Mouse (Mus musculus) layer of hippocampus, adult 9-11 months (tissue): ENCODE results near the gene Mllt11.
"Not testable (repeated sequence)": the region's sequence is repeated elsewhere in the genome, so short reads cannot be mapped to it uniquely, and the experiment has no call there.

Experiments
- DNase-seq: peaks from one replicate; pipeline ENCODE4 v3.0.0; 2022

Mllt11 gene

DNA sequence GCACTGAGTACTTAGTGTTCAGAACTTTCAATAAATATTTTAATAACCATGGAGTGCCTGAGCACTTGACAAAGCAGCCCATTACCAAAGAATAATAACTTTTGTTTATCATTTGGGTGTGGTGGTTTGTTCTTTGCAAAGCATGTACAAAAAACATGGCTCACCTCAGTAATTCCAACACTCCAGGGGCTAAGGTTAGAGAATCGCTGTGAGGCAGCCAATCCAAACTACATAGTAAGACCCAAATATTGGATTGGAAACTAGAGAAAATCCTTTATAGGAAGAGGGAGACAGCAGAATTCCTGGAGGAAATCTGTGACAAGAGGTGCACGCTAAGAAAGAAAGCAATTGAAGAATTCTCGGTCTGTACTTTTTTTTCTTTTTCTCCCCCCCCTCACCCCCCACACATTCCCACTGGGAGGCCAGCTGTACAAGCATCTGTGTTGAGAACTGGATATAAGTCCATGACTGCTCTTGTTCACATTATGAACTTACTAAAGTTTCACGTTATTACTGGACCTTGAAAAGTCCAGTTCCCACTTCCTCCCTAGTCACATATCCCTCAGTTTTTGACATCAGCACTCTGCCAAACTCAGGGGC, 15.2 kb downstream of the Mllt11 start:
- DNase-seq = no peak

DNA sequence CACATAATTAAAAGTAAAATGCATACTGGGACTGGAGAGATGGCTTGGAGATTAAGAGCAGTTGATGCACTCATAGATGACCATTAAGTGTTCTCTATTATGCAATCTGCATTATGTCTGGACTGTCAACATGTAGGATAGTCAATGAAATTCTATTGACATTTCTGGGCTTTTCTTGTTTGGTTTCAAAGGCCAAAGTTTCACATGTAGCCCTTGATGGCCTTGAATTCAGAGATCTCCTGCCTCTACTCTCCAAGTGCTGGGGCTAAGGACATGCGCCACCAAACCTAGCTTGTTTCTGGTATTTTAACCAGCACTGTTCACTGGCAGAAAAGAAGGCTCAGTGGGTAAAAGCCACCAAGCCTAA, 18.4 kb downstream of the Mllt11 start:
- no peak for DNase-seq

DNA sequence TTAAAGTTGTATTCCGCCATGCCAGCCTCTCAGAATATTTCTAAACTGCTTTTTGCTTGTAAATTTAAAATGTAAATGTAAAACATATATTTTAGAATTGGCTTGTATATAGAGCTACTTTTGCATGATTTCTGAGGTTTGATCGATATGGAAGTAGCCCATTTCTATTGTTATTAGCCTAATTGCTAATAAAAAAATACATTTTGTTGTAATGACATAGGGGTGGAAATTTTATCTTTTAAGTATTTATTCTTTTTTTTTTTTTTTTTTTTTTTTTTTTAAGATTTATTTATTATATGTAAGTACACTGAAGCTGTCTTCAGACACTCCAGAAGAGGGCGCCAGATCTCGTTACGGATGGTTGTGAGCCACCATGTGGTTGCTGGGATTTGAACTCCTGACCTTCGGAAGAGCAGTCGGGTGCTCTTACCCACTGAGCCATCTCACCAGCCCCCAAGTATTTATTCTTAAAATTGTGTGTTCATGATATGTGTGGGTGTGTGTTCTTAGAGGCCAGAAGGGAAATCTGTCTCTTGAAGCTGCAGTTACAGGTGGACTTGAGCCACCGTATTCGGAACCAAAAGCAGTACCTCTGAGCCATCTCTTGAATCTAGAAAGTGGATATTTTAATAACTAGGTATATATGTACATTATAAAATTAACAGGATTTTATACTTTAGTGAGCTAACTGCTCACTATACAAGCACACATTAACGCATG, 18.9 kb downstream of the Mllt11 start:
- not testable (repeated sequence) for DNase-seq

DNA sequence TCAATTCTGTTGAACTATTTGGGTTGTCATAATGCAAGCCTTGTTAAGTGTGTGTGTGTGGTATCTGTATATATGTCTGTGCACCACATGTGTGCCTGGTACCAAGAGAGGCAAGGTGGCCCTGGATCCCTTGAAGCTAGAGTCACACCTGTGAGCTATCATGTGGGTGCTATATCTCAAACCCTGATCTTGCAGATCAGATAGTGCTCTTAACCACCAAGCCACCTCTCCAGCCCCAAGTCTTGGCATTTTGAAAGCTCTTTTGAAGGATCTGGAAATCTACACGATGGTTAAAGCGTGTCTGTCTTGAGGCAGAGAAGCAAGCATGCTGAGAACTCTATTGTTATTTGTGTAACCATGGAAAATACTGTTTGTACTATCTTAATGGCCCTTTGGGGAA, 21.4 kb downstream of the Mllt11 start:
- DNase-seq = no peak

DNA sequence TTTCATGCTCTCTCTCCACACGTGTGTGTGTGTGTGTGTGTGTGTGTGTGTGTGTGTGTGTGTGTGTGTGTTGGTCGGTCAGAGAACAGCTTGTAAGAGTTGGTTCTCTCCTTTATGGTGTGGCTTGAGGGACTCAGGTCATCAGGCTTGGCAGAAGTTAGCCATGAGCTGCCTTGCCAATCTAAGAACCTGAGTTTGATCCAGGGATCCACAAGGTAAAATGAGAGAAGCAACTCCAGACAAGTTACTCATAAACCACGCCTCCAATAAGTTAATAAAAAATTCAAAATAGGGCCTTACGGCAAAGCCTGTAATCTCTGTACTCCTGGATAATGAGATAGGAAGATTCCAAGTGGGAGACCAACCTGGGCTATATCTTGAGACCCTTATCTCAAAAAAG, 23.7 kb downstream of the Mllt11 start:
- no peak for DNase-seq

GRCm38 (mm10) chr3:95203880-95204279, 28.1 kb downstream of the Mllt11 start:
- DNase-seq = peak; percentile 48

GRCm38 (mm10) chr3:95200562-95200961, 31.4 kb downstream of the Mllt11 start:
- DNase-seq = peak; percentile 31

GRCm38 (mm10) chr3:95200132-95200531, 31.8 kb downstream of the Mllt11 start:
- DNase-seq = no peak

DNA sequence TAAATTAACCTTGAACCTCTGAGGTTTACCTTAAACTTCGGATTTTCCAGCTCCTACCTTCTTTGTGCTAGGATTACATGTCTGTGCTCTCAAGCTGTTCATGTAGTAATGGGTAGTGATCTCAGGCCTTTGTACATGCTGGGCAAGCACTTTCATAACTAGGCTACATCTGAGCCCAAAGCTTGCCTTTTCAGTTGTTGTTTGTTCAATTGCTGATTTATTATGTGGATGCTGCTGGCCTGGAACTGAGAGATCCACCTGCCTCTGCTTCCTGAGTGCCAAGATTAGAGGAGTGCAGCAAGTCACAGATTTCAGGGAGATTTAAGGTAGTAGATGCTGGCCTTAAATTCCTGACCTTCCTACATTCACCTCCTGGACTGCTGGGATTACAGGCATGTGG, 32.9 kb downstream of the Mllt11 start:
- no peak for DNase-seq

GRCm38 (mm10) chr3:95195772-95196171, 36.2 kb downstream of the Mllt11 start:
- DNase-seq = no peak

DNA sequence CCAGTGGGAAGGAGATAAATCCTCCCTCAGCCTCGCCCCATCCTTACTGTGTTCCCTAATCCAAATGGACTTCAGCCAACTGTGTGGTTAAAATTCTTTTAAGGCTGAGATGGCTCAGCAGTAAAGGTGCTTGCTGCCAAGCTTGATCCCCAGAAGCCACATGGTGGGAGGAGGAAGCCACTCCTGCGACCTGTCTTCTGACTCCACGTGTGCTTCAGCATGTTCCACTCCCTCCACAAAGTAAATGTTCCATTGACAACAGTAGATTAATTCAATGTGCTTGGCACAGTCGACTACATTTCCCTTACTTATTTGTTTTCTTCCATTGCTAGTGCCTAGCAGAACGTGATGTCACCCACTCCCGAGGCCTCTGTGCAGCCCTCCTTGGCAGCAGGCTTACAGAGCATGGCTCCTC, 37.2 kb downstream of the Mllt11 start:
- no peak for DNase-seq

DNA sequence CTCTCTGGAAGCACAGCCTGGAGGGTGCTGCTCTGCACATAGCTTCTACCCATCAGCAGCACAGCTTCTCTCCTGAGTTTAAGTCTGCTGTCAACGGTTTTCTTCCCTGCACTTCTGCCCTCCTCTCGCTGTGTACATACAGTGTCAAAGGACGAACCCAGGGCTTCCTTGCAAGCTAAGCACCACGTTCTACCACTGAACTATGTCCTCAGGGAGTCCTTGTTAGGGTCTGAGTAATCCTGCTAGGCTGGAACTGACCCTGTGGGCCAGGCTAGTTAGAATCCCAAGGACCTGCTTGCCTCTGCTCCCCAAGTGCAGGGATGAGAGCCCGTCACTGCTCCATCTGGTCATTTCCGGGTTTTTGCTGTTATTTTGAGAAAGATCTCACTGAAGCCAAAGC, 45.1 kb downstream of the Mllt11 start:
- no peak for DNase-seq

DNA sequence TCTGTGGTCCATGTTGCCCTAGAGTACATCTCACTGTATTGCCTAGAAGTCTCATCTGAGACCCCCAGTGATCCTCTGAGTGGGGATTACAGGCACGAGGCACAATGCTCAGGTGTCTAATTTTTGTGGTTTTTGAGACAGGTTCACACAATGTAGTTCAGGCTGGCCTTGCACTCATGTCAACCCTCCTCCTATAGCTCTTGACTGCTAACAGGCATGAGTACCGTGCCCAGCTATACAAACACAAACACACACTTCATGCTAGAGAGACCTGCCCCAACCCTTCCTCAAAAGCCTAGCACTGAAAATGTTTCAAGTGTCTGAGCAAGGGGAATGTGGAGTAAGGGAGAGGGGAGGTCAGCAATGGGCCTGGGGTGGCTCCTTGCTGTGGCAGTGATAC, 45.9 kb downstream of the Mllt11 start:
- no peak for DNase-seq

DNA sequence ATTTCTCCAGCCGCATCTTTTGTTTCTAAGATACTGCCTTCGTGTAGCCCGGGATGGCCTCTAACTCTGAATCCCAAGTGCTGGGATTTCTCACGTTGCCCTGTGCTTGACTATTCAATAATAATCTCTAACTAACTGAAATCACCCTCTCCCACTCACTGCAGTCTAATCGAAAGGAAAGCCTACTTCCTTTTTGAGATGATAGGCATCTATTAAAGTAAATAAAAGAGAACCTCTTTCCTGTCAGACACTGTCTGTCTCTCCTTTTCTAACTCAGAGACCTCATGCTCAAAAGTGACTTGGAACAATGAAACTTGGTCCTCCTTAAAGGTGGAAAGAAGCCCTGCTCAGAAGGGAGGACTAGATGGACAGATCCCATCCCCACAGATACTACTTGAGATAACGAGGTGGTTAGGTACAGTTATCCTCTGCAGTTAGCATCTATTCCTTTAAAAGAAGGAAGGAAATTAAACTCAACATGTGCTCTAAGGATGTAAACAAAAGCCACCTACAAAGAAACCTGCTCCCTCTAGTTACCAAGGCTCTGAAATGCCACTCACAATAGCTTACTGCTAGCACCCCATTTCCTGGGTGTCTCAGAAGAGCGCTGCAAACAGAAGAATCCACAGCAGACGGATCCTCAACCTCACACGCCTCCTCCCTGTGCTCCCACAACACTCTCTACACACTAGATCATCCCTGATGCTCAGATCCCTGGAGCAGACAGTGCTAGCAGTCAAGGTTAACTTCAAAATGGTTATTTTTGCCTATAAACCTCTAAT, 47.0 kb downstream of the Mllt11 start:
- DNase-seq = no peak

GRCm38 (mm10) chr3:95181841-95182240, 50.1 kb downstream of the Mllt11 start:
- no peak for DNase-seq

DNA sequence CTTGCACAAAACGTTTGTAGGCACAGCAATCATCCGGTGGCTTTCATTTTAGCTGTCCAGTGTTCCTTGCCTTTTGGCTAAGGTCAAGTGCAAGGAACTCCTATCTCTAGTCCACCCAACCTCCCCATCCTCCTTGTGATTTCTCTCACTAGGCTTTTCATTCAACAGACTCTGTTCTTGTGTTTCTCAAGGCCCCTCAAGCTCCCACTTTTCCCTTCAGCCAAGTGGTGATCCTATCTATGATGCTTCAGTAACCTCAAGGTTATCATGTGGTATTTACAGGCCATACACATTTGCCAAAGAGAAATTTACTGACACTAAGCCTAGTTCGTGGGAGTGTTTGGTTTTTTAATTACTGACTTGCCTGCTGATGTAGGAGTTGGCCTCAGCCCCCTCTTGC, 52.1 kb downstream of the Mllt11 start:
- no peak for DNase-seq

GRCm38 (mm10) chr3:95178948-95179347, 53.0 kb downstream of the Mllt11 start:
- DNase-seq = no peak

- DNase-seq = no peak
These were observed 54.4 kb downstream of the Mllt11 start for GRCm38 (mm10) chr3:95177583-95177982.

GRCm38 (mm10) chr3:95176500-95176899, 55.5 kb downstream of the Mllt11 start:
- DNase-seq = no peak

GRCm38 (mm10) chr3:95174011-95174592, 57.9 kb downstream of the Mllt11 start:
- DNase-seq = peak; percentile 53

DNA sequence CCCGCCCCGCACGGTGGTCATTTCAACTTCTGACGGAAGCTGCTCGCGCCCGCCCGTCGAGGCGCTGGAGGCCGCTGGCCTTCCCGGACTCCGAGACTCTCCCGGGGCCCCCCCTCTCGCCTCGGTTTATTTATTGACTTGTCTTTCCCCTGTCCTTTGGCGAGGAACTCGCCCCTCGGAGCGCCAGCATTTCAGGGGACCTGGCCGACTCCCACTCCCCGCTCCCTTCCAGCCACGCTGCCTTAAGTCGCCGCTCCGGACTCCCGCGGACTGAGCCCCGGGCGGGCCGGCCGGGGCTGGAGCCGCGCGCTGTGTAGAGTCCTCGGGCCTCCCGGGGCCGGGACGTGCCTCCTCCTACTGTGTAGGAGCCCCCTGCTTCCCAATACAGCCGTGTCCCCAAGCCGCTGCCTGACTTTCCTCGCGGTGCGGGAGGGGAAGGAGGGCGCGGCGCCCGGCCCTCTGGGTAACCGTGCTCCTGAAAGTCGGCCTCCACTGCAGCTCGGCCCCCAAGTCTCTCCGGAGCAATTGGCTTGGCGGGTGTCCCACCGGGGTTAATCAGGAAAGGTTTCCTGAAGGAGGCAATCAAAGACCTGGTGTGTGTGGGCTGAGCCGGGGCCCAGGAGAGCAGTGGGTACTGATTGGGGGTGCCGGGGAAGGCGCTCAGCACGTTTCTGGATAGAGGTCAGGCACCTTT, 58.6 kb downstream of the Mllt11 start:
- no peak for DNase-seq

DNA sequence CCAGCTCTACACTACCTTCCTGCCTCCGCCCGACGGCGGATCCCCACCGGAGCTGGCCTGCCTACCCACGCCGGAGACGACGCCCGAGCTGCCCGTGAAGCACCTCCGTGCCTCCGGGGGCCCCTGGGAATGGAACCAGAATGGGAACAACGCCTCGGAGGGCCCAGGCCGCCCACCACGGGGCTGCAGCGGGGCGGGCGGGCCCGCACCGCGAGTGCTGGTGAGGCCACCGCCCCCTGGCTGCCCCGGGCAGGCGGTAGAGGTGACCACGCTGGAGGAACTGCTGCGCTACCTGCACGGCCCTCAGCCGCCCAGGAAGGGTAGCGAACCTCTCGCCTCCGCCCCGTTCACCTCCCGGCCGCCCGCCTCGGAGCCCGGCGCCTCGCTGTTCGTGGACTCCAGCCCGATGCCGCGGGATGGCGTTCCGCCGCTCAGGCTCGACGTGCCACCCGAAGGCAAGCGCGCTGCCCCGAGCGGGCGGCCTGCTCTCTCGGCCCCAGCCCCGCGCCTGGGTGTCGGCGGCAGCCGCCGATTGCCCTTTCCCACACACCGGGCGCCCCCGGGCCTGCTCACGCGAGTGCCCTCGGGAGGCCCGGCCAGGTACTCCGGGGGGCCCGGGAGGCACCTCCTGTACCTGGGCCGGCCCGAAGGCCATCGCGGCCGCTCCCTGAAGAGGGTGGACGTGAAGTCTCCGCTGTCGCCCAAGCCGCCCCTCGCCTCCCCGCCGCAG, 59.3 kb downstream of the Mllt11 start:
- DNase-seq = no peak
